Mouse (Mus musculus): Measurements from ENCODE around the gene Tdgf1. TPM values are rescaled to one million over a fixed set of nuclear protein-coding genes. Genes with fewer than 3 reads are reported as not detected.

The Tdgf1 gene
- total RNA-seq (2014; rRNA removed) = not detected in 2 replicates
- polyA plus RNA-seq (2015; fragmentation: Nextera tagmentation; extraction: Ambion mirVana) = not detected in 2 replicates

- Histone ChIP-seq H3K36me3 (ENCODE audit: insufficient read depth, low read length) (no peaks in the 10 kb centered on the region), H3K4me1 (ENCODE audit: insufficient read depth, low read length) (no peaks in the 10 kb centered on the region), H3K4me2 (ENCODE audit: low read depth, low read length, poor library complexity, severe bottlenecking) (0 out of 2 replicates have a peak within 1 kb of the TSS, but pooled peaks have one; percentile 5), H3K4me3 (ENCODE audit: low read depth, low read length) (no peak within 1 kb of the TSS), H3K27ac (ENCODE audit: low read depth, low read length) (no peak within 1 kb of the TSS), H3K27me3 (ENCODE audit: insufficient read depth, low read length) (peaks cover 10% of the 10 kb centered on the region; the same call in 1 of the 2 replicates), H3K9ac (replicated peaks; ENCODE audit: low read length, poor library complexity, severe bottlenecking) (no peak within 1 kb of the TSS), H3K9me3 (ENCODE audit: low read length) (no peaks in the 10 kb centered on the region)
- DNase-seq (ENCODE audit: low spot score) = no peak
- no peak for ATAC-seq (ENCODE audit: low FRiP score)
- WGBS = 22% methylated on average over 11 of the region's 11 CpGs
- no peak for TF ChIP-seq CTCF (IDR thresholded peaks at IDR 0.05)
Measured at GRCm38 (mm10) chr9:110945926-110946325, at the start of gene Tdgf1. Gene Tdgf1, minus strand, starts transcription at chr9:110946158.

- peak overlapping the region; percentile 50 for H3K4me2 ChIP-seq (ENCODE audit: low read depth, low read length, poor library complexity, severe bottlenecking)
- peak overlapping the region; percentile 55 for H3K9ac ChIP-seq (replicated peaks; ENCODE audit: low read length, poor library complexity, severe bottlenecking)
- ATAC-seq (ENCODE audit: low FRiP score) (peak; percentile 87), DNase-seq (ENCODE audit: low spot score) (peak; percentile 90)
- 8% methylated on average over 13 of the region's 13 CpGs for WGBS
- H3K27ac ChIP-seq (ENCODE audit: low read depth, low read length) = 0 out of 2 replicates have a peak overlapping the region, but pooled peaks have one; percentile 14
- no peaks in the 10 kb centered on the region for H3K4me1 ChIP-seq (ENCODE audit: insufficient read depth, low read length)
- peak; percentile 59 for TF ChIP-seq CTCF (IDR thresholded peaks at IDR 0.05)
- H3K9me3 ChIP-seq (ENCODE audit: low read length) = no peaks in the 10 kb centered on the region
- no peaks in the 10 kb centered on the region for H3K27me3 ChIP-seq (ENCODE audit: insufficient read depth, low read length)
- H3K4me3 ChIP-seq (ENCODE audit: low read depth, low read length) = peak overlapping the region; percentile 31
- no peaks in the 10 kb centered on the region for H3K36me3 ChIP-seq (ENCODE audit: insufficient read depth, low read length)
Measured at GRCm38 (mm10) chr9:110994716-110995172, 48.8 kb upstream of the Tdgf1 start.

GRCm38 (mm10) chr9:110993281-110993709 lies 47.3 kb upstream of the Tdgf1 start:
- 56% methylated on average over 3 of the region's 3 CpGs for WGBS
- ATAC-seq (ENCODE audit: low FRiP score) = no peak
- Histone ChIP-seq H3K4me2 (ENCODE audit: low read depth, low read length, poor library complexity, severe bottlenecking) (no peak overlapping the region), H3K9me3 (ENCODE audit: low read length) (no peaks in the 10 kb centered on the region), H3K27me3 (ENCODE audit: insufficient read depth, low read length) (no peaks in the 10 kb centered on the region), H3K4me1 (ENCODE audit: insufficient read depth, low read length) (no peaks in the 10 kb centered on the region), H3K4me3 (ENCODE audit: low read depth, low read length) (no peak overlapping the region), H3K36me3 (ENCODE audit: insufficient read depth, low read length) (no peaks in the 10 kb centered on the region), H3K9ac (replicated peaks; ENCODE audit: low read length, poor library complexity, severe bottlenecking) (no peak overlapping the region), H3K27ac (ENCODE audit: low read depth, low read length) (no peak overlapping the region)
- TF ChIP-seq CTCF (IDR thresholded peaks at IDR 0.05) = no peak
- DNase-seq (ENCODE audit: low spot score) = no peak

GRCm38 (mm10) chr9:110990204-110990603 lies 44.2 kb upstream of the Tdgf1 start, which contains the start of gene Rtp3:
Gene Rtp3, minus strand, starts transcription at chr9:110990583.
- ATAC-seq (ENCODE audit: low FRiP score) = no peak
- Histone ChIP-seq H3K4me2 (ENCODE audit: low read depth, low read length, poor library complexity, severe bottlenecking) (no peak within 1 kb of the TSS), H3K9ac (replicated peaks; ENCODE audit: low read length, poor library complexity, severe bottlenecking) (no peak within 1 kb of the TSS), H3K36me3 (ENCODE audit: insufficient read depth, low read length) (no peaks in the 10 kb centered on the region), H3K4me1 (ENCODE audit: insufficient read depth, low read length) (no peaks in the 10 kb centered on the region), H3K9me3 (ENCODE audit: low read length) (no peaks in the 10 kb centered on the region), H3K27ac (ENCODE audit: low read depth, low read length) (no peak within 1 kb of the TSS), H3K4me3 (ENCODE audit: low read depth, low read length) (no peak within 1 kb of the TSS), H3K27me3 (ENCODE audit: insufficient read depth, low read length) (no peaks in the 10 kb centered on the region)
- TF ChIP-seq CTCF (IDR thresholded peaks at IDR 0.05) = no peak
- no peak for DNase-seq (ENCODE audit: low spot score)
- 66% methylated on average over 6 of the region's 6 CpGs for WGBS

GRCm38 (mm10) chr9:110989543-110989942 lies 43.6 kb upstream of the Tdgf1 start:
- Histone ChIP-seq H3K27me3 (ENCODE audit: insufficient read depth, low read length) (no peaks in the 10 kb centered on the region), H3K9ac (replicated peaks; ENCODE audit: low read length, poor library complexity, severe bottlenecking) (no peak overlapping the region), H3K27ac (ENCODE audit: low read depth, low read length) (no peak overlapping the region), H3K4me3 (ENCODE audit: low read depth, low read length) (no peak overlapping the region), H3K4me2 (ENCODE audit: low read depth, low read length, poor library complexity, severe bottlenecking) (no peak overlapping the region), H3K9me3 (ENCODE audit: low read length) (no peaks in the 10 kb centered on the region), H3K36me3 (ENCODE audit: insufficient read depth, low read length) (no peaks in the 10 kb centered on the region), H3K4me1 (ENCODE audit: insufficient read depth, low read length) (no peaks in the 10 kb centered on the region)
- ATAC-seq (ENCODE audit: low FRiP score) = no peak
- WGBS = 83% methylated on average over 2 of the region's 2 CpGs
- TF ChIP-seq CTCF (IDR thresholded peaks at IDR 0.05) = no peak
- no peak for DNase-seq (ENCODE audit: low spot score)

GRCm38 (mm10) chr9:110989141-110989540 lies 43.2 kb upstream of the Tdgf1 start:
- no peaks in the 10 kb centered on the region for H3K4me1 ChIP-seq (ENCODE audit: insufficient read depth, low read length)
- WGBS = 74% methylated on average over 4 of the region's 4 CpGs

More at GRCm38 (mm10) chr9:110989141-110989540, 43.2 kb upstream of the Tdgf1 start:
- H3K36me3 ChIP-seq (ENCODE audit: insufficient read depth, low read length) = no peaks in the 10 kb centered on the region
- no peak overlapping the region for H3K4me3 ChIP-seq (ENCODE audit: low read depth, low read length)
- H3K27me3 ChIP-seq (ENCODE audit: insufficient read depth, low read length) = no peaks in the 10 kb centered on the region
- no peak for DNase-seq (ENCODE audit: low spot score)
- no peak overlapping the region for H3K4me2 ChIP-seq (ENCODE audit: low read depth, low read length, poor library complexity, severe bottlenecking)
- TF ChIP-seq CTCF (IDR thresholded peaks at IDR 0.05) = no peak
- no peak overlapping the region for H3K9ac ChIP-seq (replicated peaks; ENCODE audit: low read length, poor library complexity, severe bottlenecking)
- ATAC-seq (ENCODE audit: low FRiP score) = no peak
- H3K9me3 ChIP-seq (ENCODE audit: low read length) = no peaks in the 10 kb centered on the region
- no peak overlapping the region for H3K27ac ChIP-seq (ENCODE audit: low read depth, low read length)
